Mouse (Mus musculus) limb, embryonic 14.5 days (tissue): ENCODE data around the gene Clec2g. TPM values are rescaled to one million over a fixed set of nuclear protein-coding genes. Genes with fewer than 3 reads are reported as not detected.
"Not testable (repeated sequence)": the region's sequence is repeated elsewhere in the genome, so short reads cannot be mapped to it uniquely, and the experiment has no call there.

Experiments
- ATAC-seq: fragments of 200-750 bp; cut with Nextera tagmentation; 2 replicates; pipeline ENCODE4 v1.8.0; 2017; ENCODE audit warnings: low read depth, moderate number of reproducible peaks, moderate TSS enrichment; ENCODE audit not compliant: low FRiP score
- DNase-seq: peaks from one replicate; pipeline ENCODE4 v3.0.0-alpha.2; 2015; ENCODE audit warnings: low spot score
- H3K27ac ChIP-seq: fragments of 300-500 bp; sonication (generic); replicated peaks from 2 replicates; pipeline ENCODE4 v1.5.1; 2014; ENCODE audit warnings: low read depth, mild to moderate bottlenecking, low read length, moderate library complexity, mixed read lengths
- H3K27me3 ChIP-seq: fragments of 300-500 bp; sonication (generic); 2 replicates; pipeline ENCODE4 v1.6.1; 2014; ENCODE audit warnings: low read length, mixed read lengths; ENCODE audit not compliant: control insufficient read depth, insufficient read depth
- H3K36me3 ChIP-seq: fragments of 300-500 bp; sonication (generic); 2 replicates; pipeline ENCODE4 v1.6.1; 2014; ENCODE audit warnings: mild to moderate bottlenecking, low read length, moderate library complexity, mixed read lengths; ENCODE audit not compliant: control insufficient read depth, insufficient read depth
- H3K4me1 ChIP-seq: fragments of 300-500 bp; sonication (generic); 2 replicates; pipeline ENCODE4 v1.6.1; 2014; ENCODE audit warnings: antibody characterized with exemption, low read length, mixed read lengths; ENCODE audit not compliant: control insufficient read depth, insufficient read depth
- H3K4me2 ChIP-seq: fragments of 300-500 bp; sonication (generic); replicated peaks from 2 replicates; pipeline ENCODE4 v1.6.1; 2014; ENCODE audit warnings: low read depth, mild to moderate bottlenecking, low read length, moderate library complexity; ENCODE audit not compliant: severe bottlenecking
- H3K4me3 ChIP-seq: fragments of 300-500 bp; sonication (generic); replicated peaks from 2 replicates; pipeline ENCODE4 v1.5.1; 2014; ENCODE audit warnings: low read length
- H3K9ac ChIP-seq: fragments of 300-500 bp; sonication (generic); 2 replicates; pipeline ENCODE4 v1.6.1; 2014; ENCODE audit warnings: mild to moderate bottlenecking, low read depth, low read length, moderate library complexity; ENCODE audit not compliant: severe bottlenecking
- H3K9me3 ChIP-seq: fragments of 300-500 bp; sonication (generic); 2 replicates; pipeline ENCODE4 v1.6.1; 2016; ENCODE audit warnings: low read length; ENCODE audit not compliant: control insufficient read depth
- POLR2A ChIP-seq: fragments of 200-500 bp; IDR thresholded peaks from 2 replicates; pipeline ENCODE4 v1.8.0; 2012; ENCODE audit warnings: inconsistent platforms, mild to moderate bottlenecking, moderate library complexity, borderline replicate concordance; ENCODE audit not compliant: insufficient read depth, insufficient read length; ENCODE audit errors: extremely low read depth
- WGBS: fragments of 180-500 bp; shearing (Covaris S2); extraction: QIAGEN DNeasy Blood & Tissue Kit; methylation state at CpG from one replicate; pipeline ENCODE4 v1.1.7; 2014; 5-methylcytosine and 5-hydroxymethylcytosine counted together
- polyA plus RNA-seq, 2 experiments: library from polyadenylated mRNA; depleted of rRNA in 1 of 2; stranded (reverse) in 1 of 2; unstranded in 1 of 2; fragments of >200 nt; fragmentation: Nextera tagmentation in 1 of 2; extraction: Ambion mirVana in 1 of 2; gene quantifications; 2 replicates each; pipeline versions ENCODE4 v1.2.1 to v1.2.3; 2012 to 2014

The Clec2g gene
- polyA plus RNA-seq, 2 experiments = 1.1 to 1.7 TPM

DNA sequence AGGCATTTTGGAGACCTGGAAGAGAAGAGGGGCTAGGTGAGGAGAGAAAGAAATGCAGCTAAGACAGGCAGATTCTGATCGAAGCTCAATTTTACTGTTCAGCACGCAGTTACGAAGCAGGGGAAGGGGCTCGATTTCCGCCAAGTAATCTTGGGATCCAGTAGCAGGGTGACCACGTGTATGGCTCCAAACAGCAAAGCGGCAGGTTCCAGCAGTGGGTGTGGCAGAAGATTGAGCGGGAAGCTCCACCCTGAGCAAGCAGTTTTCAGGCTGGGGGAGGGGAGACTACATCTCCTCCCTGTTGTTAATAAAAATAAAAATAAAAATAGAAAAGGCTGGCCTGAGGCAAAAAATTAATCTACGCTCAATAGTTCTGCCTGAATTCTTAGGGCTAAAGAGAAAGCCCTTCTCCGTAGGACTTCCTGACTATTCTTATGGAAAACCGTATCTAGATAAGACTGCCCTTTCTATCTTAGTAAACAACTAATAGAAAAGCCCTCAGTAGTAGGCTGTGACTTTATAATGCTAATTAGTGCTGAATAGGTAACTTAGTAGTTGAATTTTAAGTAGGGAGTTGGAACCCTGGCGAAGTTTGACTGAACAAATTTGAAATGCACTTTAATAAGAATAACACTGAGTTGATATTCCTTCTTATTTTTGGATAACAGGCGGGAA, 62.7 kb downstream of the Clec2g start:
- 72% methylated on average over 13 of the region's 13 CpGs for WGBS
- Histone ChIP-seq H3K36me3 (no peaks in the 10 kb centered on the region), H3K4me3 (no peak overlapping the region), H3K4me1 (peaks cover 3% of the 10 kb centered on the region; the same call in 1 of the 2 replicates), H3K9me3 (no peaks in the 10 kb centered on the region), H3K27me3 (no peaks in the 10 kb centered on the region), H3K27ac (no peak overlapping the region), H3K9ac (no peak overlapping the region), H3K4me2 (no peak overlapping the region)
- ATAC-seq (no peak), DNase-seq (no peak)
- TF ChIP-seq POLR2A = no peak

DNA sequence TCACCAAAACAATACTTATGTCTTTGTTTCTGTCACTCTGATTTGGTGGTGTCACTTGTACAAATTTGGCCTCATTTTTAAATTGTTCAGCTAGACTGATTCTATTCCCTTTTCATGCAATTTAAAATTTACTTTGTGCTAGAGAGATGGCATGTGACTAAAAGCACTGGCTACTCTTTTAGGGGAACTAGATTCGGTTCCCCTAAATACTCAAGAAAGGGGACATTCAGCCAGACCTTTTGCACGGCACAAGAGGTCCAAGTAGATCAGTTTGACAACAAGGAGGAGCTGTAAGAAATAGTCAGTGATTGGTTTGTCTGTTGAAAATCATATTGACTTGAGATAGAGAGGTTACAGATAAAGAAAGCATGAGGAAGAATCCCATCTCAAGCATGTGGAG, 67.2 kb downstream of the Clec2g start:
- Histone ChIP-seq H3K9me3 (no peaks in the 10 kb centered on the region), H3K4me2 (no peak overlapping the region), H3K4me1 (no peaks in the 10 kb centered on the region), H3K27me3 (no peaks in the 10 kb centered on the region), H3K27ac (no peak overlapping the region), H3K4me3 (no peak overlapping the region), H3K36me3 (no peaks in the 10 kb centered on the region), H3K9ac (no peak overlapping the region)
- no peak for DNase-seq
- ATAC-seq = no peak
- TF ChIP-seq POLR2A = no peak
- 86% methylated on average over 2 of the region's 2 CpGs for WGBS

DNA sequence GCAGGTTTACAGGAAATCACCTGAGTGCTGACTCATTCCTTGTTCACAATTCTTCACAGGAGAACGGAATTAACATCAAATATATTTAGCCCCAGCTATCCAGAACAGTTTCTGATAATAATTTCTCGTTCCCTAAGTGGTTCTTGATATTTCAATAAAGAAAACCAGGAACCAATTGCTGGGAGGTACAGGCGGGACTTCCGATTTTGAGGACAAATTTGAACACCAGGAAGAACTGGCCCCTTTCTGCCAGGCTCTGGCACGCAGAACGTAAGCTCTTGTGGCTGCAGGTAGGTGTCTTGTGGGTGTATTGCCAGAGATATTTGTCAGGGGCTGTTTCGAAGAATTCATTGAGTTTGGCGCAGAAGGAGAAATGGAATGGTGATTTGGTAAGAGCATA, 74.4 kb downstream of the Clec2g start:
- DNase-seq = no peak
- Histone ChIP-seq H3K27ac (no peak overlapping the region), H3K27me3 (no peaks in the 10 kb centered on the region), H3K9me3 (no peaks in the 10 kb centered on the region), H3K4me3 (no peak overlapping the region), H3K4me2 (no peak overlapping the region), H3K36me3 (no peaks in the 10 kb centered on the region), H3K9ac (no peak overlapping the region), H3K4me1 (no peaks in the 10 kb centered on the region)
- no peak for TF ChIP-seq POLR2A
- ATAC-seq = no peak
- 89% methylated on average over 8 of the region's 8 CpGs for WGBS

DNA sequence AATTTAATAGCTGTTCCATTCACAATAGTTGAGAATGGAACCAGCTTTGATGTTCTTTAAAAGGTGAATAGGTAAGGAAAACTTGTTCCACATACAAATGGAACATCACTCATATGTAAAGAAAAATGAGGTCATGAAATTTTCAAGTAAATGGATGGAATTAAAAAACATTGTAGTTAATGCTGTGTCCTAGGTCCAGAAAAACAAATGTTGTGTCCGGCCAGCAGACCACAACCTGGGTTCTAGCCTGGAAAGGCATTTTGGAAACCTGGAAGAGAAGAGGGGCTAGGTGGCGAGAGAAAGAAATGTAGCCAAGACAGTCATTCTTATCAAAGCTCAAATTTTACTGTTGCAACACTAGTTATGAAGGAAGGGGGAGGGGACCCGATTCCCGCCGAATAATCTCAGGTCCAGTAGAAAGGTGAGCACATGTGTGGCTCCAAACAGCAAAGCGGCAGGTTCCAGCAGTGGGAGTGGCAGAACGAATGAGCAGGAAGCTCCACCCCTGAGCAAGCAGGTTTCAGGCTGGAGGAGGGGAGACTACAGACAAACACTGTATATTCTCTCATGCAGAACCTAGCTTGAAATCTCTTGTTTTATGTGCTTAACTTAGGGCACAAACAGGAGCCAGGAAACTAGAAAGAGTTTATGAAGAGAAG, 75.8 kb downstream of the Clec2g start:
- DNase-seq, H3K4me1 ChIP-seq, H3K27me3 ChIP-seq, H3K4me3 ChIP-seq, ATAC-seq, H3K9me3 ChIP-seq, H3K9ac ChIP-seq, H3K27ac ChIP-seq, H3K36me3 ChIP-seq, H3K4me2 ChIP-seq: not testable (repeated sequence)
- 79% methylated on average over 7 of the region's 7 CpGs for WGBS

DNA sequence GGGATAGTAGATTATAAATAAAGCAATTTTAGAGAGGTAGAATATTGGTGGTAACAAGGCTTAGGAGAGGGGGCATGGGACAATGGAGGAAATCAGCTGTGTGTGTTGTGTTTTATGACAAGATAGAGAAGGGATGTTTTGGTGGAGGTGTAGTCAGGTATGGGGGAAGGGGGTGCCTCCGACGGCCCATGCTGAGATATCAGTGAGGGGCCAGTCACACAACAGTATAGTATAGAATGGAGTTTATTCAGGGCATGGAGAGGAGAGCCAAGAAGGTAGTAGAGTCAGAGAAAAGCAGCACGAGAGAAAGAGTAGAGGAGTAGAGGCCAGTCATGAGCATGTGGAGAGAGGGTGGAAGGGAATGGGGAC, 76.3 kb downstream of the Clec2g start:
- no peak for TF ChIP-seq POLR2A
- no peaks in the 10 kb centered on the region for H3K27me3 ChIP-seq
- no peaks in the 10 kb centered on the region for H3K4me1 ChIP-seq
- no peak overlapping the region for H3K4me2 ChIP-seq
- H3K4me3 ChIP-seq = no peak overlapping the region
- WGBS = 87% methylated on average over 3 of the region's 3 CpGs
- DNase-seq (no peak), ATAC-seq (no peak)
- H3K9me3 ChIP-seq = no peaks in the 10 kb centered on the region
- H3K9ac ChIP-seq = no peak overlapping the region
- no peaks in the 10 kb centered on the region for H3K36me3 ChIP-seq
- H3K27ac ChIP-seq = no peak overlapping the region

DNA sequence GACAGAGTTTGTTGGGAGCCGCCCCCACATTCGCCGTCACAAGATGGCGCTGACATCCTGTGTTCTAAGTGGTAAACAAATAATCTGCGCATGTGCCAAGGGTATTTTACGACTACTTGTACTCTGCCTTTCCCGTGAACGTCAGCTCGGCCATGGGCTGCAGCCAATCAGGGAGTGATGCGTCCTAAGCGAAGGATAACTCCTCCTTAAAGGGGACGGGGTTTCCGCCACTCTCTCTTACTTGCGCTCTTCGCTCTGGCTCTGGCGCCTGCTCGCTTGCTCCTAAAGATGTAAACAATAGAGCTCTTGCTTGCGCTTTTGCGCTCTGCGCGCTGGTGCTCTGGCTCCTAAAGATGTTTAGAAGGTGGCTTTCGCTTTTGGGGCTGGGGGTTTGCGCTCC, 77.8 kb downstream of the Clec2g start:
- not testable (repeated sequence) for DNase-seq, H3K9ac ChIP-seq, H3K27ac ChIP-seq, H3K27me3 ChIP-seq, H3K4me2 ChIP-seq, H3K36me3 ChIP-seq, H3K9me3 ChIP-seq, ATAC-seq, H3K4me1 ChIP-seq, H3K4me3 ChIP-seq
- 95% methylated on average over 16 of the region's 23 CpGs for WGBS
